Mouse (Mus musculus) limb, embryonic 15.5 days (tissue): ENCODE results near the gene Cgnl1. TPM values are rescaled to one million over a fixed set of nuclear protein-coding genes. Genes with fewer than 3 reads are reported as not detected.

Source experiments
- ATAC-seq: fragments of 200-750 bp; cut with Nextera tagmentation; 2 replicates; pipeline ENCODE4 v1.8.0; 2017; ENCODE audit warnings: low read depth, moderate TSS enrichment; ENCODE audit not compliant: insufficient number of reproducible peaks, low FRiP score, low TSS enrichment
- H3K27ac ChIP-seq: fragments of 300-500 bp; sonication (generic); 2 replicates; pipeline ENCODE4 v1.5.1; 2015; ENCODE audit warnings: moderate library complexity, mild to moderate bottlenecking, inconsistent platforms
- H3K27me3 ChIP-seq: fragments of 300-500 bp; sonication (generic); 2 replicates; pipeline ENCODE4 v1.6.1; 2015; ENCODE audit warnings: inconsistent platforms
- H3K36me3 ChIP-seq: fragments of 300-500 bp; sonication (generic); 2 replicates; pipeline ENCODE4 v1.6.1; 2015; ENCODE audit warnings: inconsistent platforms
- H3K4me1 ChIP-seq: fragments of 300-500 bp; sonication (generic); 2 replicates; pipeline ENCODE4 v1.6.1; 2015; ENCODE audit warnings: inconsistent platforms
- H3K4me2 ChIP-seq: fragments of 300-500 bp; sonication (generic); 2 replicates; pipeline ENCODE4 v1.6.1; 2015; ENCODE audit warnings: mild to moderate bottlenecking, inconsistent platforms
- H3K4me3 ChIP-seq: fragments of 300-500 bp; sonication (generic); 2 replicates; pipeline ENCODE4 v1.5.1; 2015; ENCODE audit warnings: mild to moderate bottlenecking, inconsistent platforms
- H3K9ac ChIP-seq: fragments of 300-500 bp; sonication (generic); 2 replicates; pipeline ENCODE4 v1.6.1; 2015; ENCODE audit warnings: inconsistent platforms
- H3K9me3 ChIP-seq: fragments of 300-500 bp; sonication (generic); 2 replicates; pipeline ENCODE4 v1.6.1; 2016; ENCODE audit warnings: inconsistent platforms
- WGBS: fragments of 180-500 bp; shearing (Covaris S2); methylation state at CpG from one replicate; pipeline ENCODE4 v1.1.7; 2015; 5-methylcytosine and 5-hydroxymethylcytosine counted together
- polyA plus RNA-seq: library from polyadenylated mRNA; unstranded; fragments of >200 nt; fragmentation: Nextera tagmentation; extraction: Ambion mirVana; gene quantifications from 2 replicates; pipeline ENCODE4 v1.2.1, GENCODE M21; 2015

The Cgnl1 gene
- polyA plus RNA-seq, 1 experiment from 2014 or later = 17.5 TPM

GRCm38 (mm10) chr9:71667616-71668015 is 103.8 kb downstream of the Cgnl1 start:
- H3K4me3 ChIP-seq = no peak overlapping the region
- no peak overlapping the region for H3K9ac ChIP-seq
- no peak overlapping the region for H3K4me2 ChIP-seq
- 53% methylated on average over 5 of the region's 5 CpGs for WGBS
- H3K4me1 ChIP-seq = peaks cover 18% of the 10 kb centered on the region
- H3K9me3 ChIP-seq = no peaks in the 10 kb centered on the region
- H3K36me3 ChIP-seq = no peaks in the 10 kb centered on the region
- H3K27me3 ChIP-seq = no peaks in the 10 kb centered on the region
- ATAC-seq = no peak
- H3K27ac ChIP-seq = no peak overlapping the region

DNA sequence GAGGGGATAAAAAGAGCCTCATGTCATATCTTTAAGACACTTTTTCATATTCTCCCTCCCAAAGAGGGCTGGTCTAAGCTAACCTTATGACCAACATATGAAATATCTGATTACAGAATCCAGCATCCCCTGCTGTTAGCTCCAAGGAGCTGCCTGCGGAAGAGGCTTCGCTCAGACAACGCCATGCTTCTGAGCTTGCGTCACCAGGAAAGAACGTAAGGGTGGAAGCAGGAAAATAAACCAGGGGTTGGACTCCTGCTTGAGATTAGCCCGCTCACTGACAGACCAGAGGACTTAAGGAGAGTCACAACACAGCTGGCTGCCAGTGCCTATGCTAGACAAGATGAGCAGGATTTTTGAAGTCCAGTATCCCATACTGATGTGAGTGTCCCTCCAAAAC is 105.0 kb downstream of the Cgnl1 start:
- peaks cover 18% of the 10 kb centered on the region for H3K4me1 ChIP-seq
- no peak overlapping the region for H3K9ac ChIP-seq
- no peaks in the 10 kb centered on the region for H3K9me3 ChIP-seq
- H3K4me3 ChIP-seq = no peak overlapping the region
- no peaks in the 10 kb centered on the region for H3K27me3 ChIP-seq
- WGBS = 59% methylated on average over 6 of the region's 6 CpGs
- H3K36me3 ChIP-seq = no peaks in the 10 kb centered on the region
- no peak overlapping the region for H3K4me2 ChIP-seq
- peak overlapping the region; percentile 9; the same call in 1 of the 2 replicates for H3K27ac ChIP-seq
- no peak for ATAC-seq

DNA sequence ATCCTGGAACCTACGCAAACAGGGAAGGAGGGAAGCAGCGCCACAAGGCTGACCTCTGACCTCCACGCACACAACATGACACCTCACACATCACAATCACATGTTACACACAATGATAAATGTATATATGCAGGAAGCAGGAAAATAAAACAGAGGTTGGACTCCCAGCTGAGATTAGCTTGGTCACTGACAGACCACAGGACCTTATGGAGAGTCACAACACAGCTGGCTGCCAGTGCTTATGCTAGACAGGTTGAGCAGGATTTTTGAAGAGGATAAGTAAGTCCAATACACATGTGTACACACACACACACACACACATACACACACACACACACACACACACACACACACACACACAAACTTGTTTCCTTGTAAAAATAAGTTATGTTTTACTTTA is 105.9 kb downstream of the Cgnl1 start:
- Histone ChIP-seq H3K4me1 (peaks cover 26% of the 10 kb centered on the region), H3K9me3 (no peaks in the 10 kb centered on the region), H3K4me3 (no peak overlapping the region), H3K4me2 (no peak overlapping the region), H3K27me3 (no peaks in the 10 kb centered on the region), H3K36me3 (no peaks in the 10 kb centered on the region), H3K27ac (no peak overlapping the region), H3K9ac (no peak overlapping the region)
- ATAC-seq = no peak
- 83% methylated on average over 3 of the region's 3 CpGs for WGBS

- 95% methylated on average over 3 of the region's 3 CpGs for WGBS
- Histone ChIP-seq H3K27ac (no peak overlapping the region), H3K9ac (no peak overlapping the region), H3K36me3 (no peaks in the 10 kb centered on the region), H3K27me3 (no peaks in the 10 kb centered on the region), H3K4me3 (no peak overlapping the region), H3K4me1 (peaks cover 27% of the 10 kb centered on the region), H3K4me2 (no peak overlapping the region), H3K9me3 (no peaks in the 10 kb centered on the region)
- no peak for ATAC-seq
Measured at GRCm38 (mm10) chr9:71664855-71665254, 106.5 kb downstream of the Cgnl1 start.

DNA sequence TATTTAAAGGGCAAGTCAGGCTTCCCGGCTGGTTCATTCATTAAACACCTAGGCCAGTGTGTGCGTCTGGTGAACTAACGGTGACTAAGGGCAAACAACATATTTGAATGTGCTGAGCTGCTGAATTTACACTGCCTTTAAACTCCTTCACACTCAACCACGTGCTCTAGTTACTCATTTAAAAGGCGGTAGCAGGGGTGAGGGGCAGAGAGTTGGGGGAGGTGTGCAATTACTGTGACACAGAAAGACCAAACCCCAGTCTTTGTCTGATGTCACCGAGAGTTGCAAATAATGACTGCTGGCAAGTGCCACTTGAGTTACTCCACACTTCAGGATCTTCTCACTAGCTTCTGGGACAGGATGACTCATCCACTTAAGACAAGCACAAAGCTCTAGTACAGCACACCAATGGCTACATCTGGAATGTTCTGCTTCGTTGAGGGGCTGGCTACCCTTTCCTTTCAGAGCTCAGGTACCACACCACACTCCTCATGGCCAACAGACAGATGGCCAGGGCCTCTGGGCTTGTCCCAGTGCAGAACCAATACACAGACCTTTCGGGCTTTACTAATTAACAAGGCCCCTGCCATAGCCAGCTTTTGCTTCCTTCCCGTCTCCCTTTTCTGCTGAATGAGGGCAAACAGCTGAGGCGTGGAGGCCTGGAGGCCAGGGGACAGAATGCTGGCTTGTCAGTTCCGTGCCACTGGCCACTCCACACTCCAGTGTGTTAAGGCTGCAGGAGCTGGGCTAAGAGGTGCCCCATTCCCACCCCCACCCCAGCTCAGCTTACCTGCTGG is 107.8 kb downstream of the Cgnl1 start:
- no peak overlapping the region for H3K4me3 ChIP-seq
- H3K4me1 ChIP-seq = peaks cover 27% of the 10 kb centered on the region
- no peak overlapping the region for H3K4me2 ChIP-seq
- no peak overlapping the region for H3K9ac ChIP-seq
- no peak for ATAC-seq
- 45% methylated on average over 11 of the region's 11 CpGs for WGBS
- no peaks in the 10 kb centered on the region for H3K9me3 ChIP-seq
- H3K36me3 ChIP-seq = no peaks in the 10 kb centered on the region
- no peak overlapping the region; the same call in 1 of the 2 replicates for H3K27ac ChIP-seq
- no peaks in the 10 kb centered on the region for H3K27me3 ChIP-seq

- 53% methylated on average over 9 of the region's 9 CpGs for WGBS
- no peak overlapping the region for H3K27ac ChIP-seq
- no peaks in the 10 kb centered on the region for H3K27me3 ChIP-seq
- no peak overlapping the region for H3K4me2 ChIP-seq
- no peak overlapping the region for H3K9ac ChIP-seq
- H3K4me1 ChIP-seq = peaks cover 10% of the 10 kb centered on the region; the same call in 1 of the 2 replicates
- H3K36me3 ChIP-seq = no peaks in the 10 kb centered on the region
- H3K4me3 ChIP-seq = no peak overlapping the region
- no peaks in the 10 kb centered on the region for H3K9me3 ChIP-seq
- ATAC-seq = no peak
Measured at GRCm38 (mm10) chr9:71660540-71660939, 110.9 kb downstream of the Cgnl1 start.

- no peak overlapping the region for H3K27ac ChIP-seq
- H3K4me1 ChIP-seq = peaks cover 10% of the 10 kb centered on the region; the same call in 1 of the 2 replicates
- 70% methylated on average over 5 of the region's 5 CpGs for WGBS
Measured at GRCm38 (mm10) chr9:71659681-71660080, 111.7 kb downstream of the Cgnl1 start.

DNA sequence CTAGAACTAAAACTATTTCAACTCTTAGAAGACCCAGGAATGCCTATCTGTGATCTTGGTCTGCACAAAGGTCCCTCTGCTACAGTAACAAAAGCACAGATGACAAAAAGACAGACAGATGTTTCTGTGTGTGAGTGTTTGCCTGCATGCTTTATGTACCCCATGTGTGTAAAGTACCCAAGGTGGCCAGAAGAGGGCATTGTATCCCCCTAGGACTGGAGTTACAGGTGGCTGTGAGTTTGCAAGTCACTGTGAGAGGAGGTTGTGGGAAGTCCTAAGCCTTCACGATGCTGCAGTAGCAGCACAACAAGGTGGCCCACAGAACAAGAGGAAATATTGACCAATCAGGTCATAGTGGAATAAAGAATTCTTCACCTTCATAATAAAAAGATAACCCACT is 114.2 kb downstream of the Cgnl1 start:
- Histone ChIP-seq H3K4me2 (no peak overlapping the region), H3K9ac (no peak overlapping the region), H3K4me1 (peaks cover 10% of the 10 kb centered on the region; the same call in 1 of the 2 replicates), H3K36me3 (no peaks in the 10 kb centered on the region), H3K27me3 (no peaks in the 10 kb centered on the region), H3K27ac (no peak overlapping the region), H3K9me3 (no peaks in the 10 kb centered on the region), H3K4me3 (no peak overlapping the region)
- WGBS = 100% methylated on average over 1 of the region's 1 CpGs
- ATAC-seq = no peak

More at GRCm38 (mm10) chr9:71659681-71660080, 111.7 kb downstream of the Cgnl1 start:
- H3K4me2 ChIP-seq = no peak overlapping the region
- H3K4me3 ChIP-seq = no peak overlapping the region
- H3K27me3 ChIP-seq = no peaks in the 10 kb centered on the region
- H3K9me3 ChIP-seq = no peaks in the 10 kb centered on the region
- ATAC-seq = no peak
- H3K36me3 ChIP-seq = no peaks in the 10 kb centered on the region
- H3K9ac ChIP-seq = no peak overlapping the region

DNA sequence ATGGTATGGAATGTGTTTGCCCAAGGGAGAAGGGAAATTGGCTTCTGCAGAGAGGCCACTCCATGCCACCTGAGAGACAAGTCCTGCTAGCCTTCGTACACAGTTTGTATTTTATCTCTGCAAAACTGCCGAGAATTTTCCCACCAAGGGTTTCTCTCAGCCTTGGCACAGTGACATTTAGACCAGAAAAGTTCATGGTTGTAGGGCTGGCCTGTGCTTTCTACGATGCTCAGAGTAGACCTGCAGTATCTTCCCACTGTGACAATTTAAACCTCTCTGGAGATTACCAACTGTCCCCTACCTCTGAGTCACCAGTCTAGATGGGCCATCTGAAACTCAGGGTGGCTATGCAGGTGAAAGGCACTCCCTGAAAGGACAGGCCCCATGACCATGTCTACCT is 116.5 kb downstream of the Cgnl1 start:
- Histone ChIP-seq H3K4me1 (no peaks in the 10 kb centered on the region), H3K27me3 (no peaks in the 10 kb centered on the region), H3K36me3 (0 out of 2 replicates have a peak, but pooled peaks cover 11% of the 10 kb centered on the region), H3K9ac (no peak overlapping the region), H3K9me3 (no peaks in the 10 kb centered on the region), H3K4me2 (no peak overlapping the region), H3K27ac (no peak overlapping the region), H3K4me3 (no peak overlapping the region)
- 76% methylated on average over 3 of the region's 3 CpGs for WGBS
- ATAC-seq = no peak

DNA sequence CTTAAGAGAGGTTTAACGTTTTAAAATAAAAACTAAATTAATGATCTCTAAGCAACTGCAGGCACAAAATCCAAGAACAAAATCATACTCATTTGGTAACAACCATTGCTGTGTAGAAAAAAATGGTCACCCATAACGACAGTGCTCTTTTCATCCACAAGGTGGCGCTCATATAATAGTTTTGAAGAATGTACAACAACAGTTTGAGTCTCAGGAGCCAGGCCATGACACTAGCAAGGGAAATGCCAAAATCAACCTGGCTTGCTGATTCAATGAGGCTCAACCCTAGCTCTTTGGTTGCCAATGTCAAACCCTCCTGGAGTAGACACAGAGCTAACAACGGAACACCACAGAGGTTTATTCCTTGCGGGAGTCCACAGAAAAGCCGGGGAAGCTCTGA is 125.3 kb downstream of the Cgnl1 start:
- no peak overlapping the region for H3K9ac ChIP-seq
- no peak overlapping the region for H3K4me2 ChIP-seq
- H3K4me3 ChIP-seq = no peak overlapping the region
- 0 out of 2 replicates have a peak, but pooled peaks cover 3% of the 10 kb centered on the region for H3K4me1 ChIP-seq
- peak; percentile 55; the same call in 1 of the 2 replicates for ATAC-seq
- WGBS = 34% methylated on average over 6 of the region's 6 CpGs
- no peaks in the 10 kb centered on the region for H3K27me3 ChIP-seq
- no peaks in the 10 kb centered on the region for H3K9me3 ChIP-seq
- peaks cover 16% of the 10 kb centered on the region; the same call in 1 of the 2 replicates for H3K36me3 ChIP-seq
- no peak overlapping the region for H3K27ac ChIP-seq

- 0 out of 2 replicates have a peak, but pooled peaks cover 3% of the 10 kb centered on the region for H3K4me1 ChIP-seq
- no peak overlapping the region for H3K9ac ChIP-seq
- H3K4me2 ChIP-seq = no peak overlapping the region
- no peak overlapping the region for H3K4me3 ChIP-seq
- H3K9me3 ChIP-seq = no peaks in the 10 kb centered on the region
- WGBS = 93% methylated on average over 4 of the region's 4 CpGs
- ATAC-seq = no peak
- no peak overlapping the region for H3K27ac ChIP-seq
- H3K27me3 ChIP-seq = no peaks in the 10 kb centered on the region
- H3K36me3 ChIP-seq = peaks cover 7% of the 10 kb centered on the region; the same call in 1 of the 2 replicates
Measured at GRCm38 (mm10) chr9:71643611-71644010, 127.8 kb downstream of the Cgnl1 start.

DNA sequence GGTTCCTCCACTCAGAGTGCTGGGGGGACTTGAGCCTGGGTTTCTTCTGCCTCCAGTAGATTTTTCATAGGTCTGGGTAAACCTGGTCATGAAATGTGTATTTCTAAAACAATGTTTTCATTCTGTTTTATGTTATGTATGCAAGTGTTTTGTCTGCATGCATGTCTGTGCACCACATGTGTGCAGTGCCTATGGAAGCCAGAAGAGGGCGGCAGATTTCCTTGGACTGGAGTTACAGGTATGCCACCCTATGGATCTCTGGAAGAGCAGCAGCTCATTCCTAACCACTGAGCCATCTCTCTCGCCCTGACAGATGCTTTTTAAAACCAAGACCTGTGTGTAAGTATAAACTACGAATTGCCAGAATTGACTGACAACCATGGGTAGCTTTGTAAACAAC is 129.1 kb downstream of the Cgnl1 start:
- Histone ChIP-seq H3K27me3 (no peaks in the 10 kb centered on the region), H3K9ac (no peak overlapping the region), H3K4me2 (no peak overlapping the region), H3K4me1 (0 out of 2 replicates have a peak, but pooled peaks cover 3% of the 10 kb centered on the region), H3K9me3 (no peaks in the 10 kb centered on the region), H3K4me3 (no peak overlapping the region), H3K27ac (no peak overlapping the region), H3K36me3 (peaks cover 7% of the 10 kb centered on the region; the same call in 1 of the 2 replicates)
- 95% methylated on average over 3 of the region's 3 CpGs for WGBS
- ATAC-seq = no peak
